Mouse (Mus musculus): Measurements from ENCODE around the gene Tspan3.

Tspan3 gene

GRCm38 (mm10) chr9:56165377-56165776, at the start of gene Tspan3:
TSS of gene Tspan3 (minus strand) at chr9:56165477.
- no peak for DNase-seq (ENCODE audit: low spot score in 2 of 2)

GRCm38 (mm10) chr9:56213451-56214291, 48.4 kb upstream of the Tspan3 start:
- DNase-seq (ENCODE audit: low spot score in 2 of 2), result peak; percentile 45 to 47

GRCm38 (mm10) chr9:56208817-56209216, 43.5 kb upstream of the Tspan3 start:
- no peak for DNase-seq (ENCODE audit: low spot score in 2 of 2)

DNA sequence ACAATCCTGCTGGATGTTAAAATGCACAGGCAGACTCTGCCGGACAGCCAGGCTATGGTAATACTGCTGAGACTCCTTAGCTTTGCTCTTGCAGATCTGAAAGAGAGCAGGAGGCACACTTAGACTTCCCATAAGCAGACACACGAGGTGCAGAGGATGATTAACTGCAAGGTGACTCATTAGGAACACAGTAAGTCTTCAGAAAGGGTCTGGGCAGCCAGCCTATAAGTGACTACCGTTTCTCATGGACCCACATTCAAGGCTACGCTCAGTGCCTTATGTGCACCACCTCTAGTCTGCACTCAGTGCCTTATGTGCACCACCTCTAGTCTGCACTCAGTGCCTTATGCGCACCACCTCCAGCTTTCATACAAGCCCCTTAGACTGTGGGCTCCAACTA, 42.2 kb upstream of the Tspan3 start:
- no peak for DNase-seq (ENCODE audit: low spot score in 2 of 2)

DNA sequence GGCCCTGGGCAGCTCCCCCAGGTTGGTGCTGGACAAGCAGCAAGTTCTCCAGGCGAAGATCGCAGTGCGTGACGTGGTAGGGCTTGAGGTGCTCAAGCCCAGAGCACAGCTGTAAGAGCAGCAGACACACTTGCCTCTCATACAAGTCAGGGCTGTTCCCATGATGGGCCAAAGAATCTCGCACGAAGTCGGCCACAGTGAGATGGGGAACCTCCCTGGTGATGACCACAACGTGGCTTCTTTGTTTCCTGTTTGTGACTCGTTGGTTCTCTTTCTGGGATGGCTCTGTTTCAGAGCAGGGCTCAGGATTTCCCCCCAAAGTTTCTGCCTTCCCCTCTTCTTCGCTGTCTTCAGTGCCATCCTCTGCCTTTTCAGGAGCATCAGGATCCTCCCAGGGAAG, 41.8 kb upstream of the Tspan3 start:
- DNase-seq (ENCODE audit: low spot score in 2 of 2), result no peak

DNA sequence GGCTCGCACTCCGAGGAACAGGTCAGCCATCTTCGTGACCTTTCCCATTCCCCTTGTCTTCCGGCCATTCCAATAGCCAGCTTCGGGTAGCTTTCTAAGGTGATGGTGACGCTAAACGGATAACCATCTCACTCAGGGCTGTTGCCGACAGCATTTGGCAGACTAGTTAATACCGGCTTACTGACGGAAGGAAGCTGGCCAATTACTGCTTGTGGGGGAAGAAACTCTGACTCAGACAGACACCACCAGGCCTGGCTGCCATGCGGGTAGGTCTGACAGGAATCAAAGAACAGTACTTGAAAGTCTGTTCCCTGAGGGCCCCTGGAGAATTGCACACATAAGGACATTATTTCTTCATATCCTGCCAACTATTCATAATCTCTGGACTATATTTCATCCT, 40.1 kb upstream of the Tspan3 start:
- no peak for DNase-seq (ENCODE audit: low spot score in 2 of 2)

GRCm38 (mm10) chr9:56204316-56204715, 39.0 kb upstream of the Tspan3 start:
- DNase-seq (ENCODE audit: low spot score in 2 of 2), result no peak

DNA sequence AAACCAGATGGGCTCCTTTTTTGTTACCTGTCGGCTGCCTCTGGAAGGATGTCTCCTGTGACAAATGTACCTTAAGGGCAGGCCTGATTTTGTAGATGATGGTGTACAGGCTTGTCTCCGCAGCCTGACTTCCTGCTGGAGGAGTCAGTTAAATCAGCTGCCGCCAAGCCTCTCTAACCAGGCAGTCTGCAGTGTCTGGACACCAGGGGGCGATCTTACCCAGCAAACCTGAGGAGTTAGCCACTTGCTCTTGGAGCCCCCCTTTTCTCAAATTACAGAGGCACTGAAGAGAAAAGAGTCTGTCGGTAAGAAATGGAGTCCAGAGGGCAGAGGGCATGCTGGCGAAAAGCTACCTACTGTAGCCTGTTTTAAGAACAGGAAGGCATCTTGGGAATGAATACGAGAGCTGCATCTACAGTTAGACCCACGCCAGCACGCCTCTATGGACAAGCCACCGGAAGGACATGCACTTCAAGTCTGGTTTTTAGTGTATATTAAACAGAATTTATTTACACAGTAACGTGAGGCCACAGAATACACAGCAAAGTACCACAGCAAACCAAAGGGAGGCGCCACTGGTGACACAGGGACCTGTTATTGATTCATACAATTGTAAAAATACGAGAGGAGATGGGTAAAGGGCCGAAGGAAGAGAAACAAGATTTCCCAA, 35.5 kb upstream of the Tspan3 start:
- peak; percentile 63 to 64 for DNase-seq (ENCODE audit: low spot score in 2 of 2)

- DNase-seq (ENCODE audit: low spot score in 2 of 2), result no peak
Measured at GRCm38 (mm10) chr9:56200200-56200599, 34.9 kb upstream of the Tspan3 start.

DNA sequence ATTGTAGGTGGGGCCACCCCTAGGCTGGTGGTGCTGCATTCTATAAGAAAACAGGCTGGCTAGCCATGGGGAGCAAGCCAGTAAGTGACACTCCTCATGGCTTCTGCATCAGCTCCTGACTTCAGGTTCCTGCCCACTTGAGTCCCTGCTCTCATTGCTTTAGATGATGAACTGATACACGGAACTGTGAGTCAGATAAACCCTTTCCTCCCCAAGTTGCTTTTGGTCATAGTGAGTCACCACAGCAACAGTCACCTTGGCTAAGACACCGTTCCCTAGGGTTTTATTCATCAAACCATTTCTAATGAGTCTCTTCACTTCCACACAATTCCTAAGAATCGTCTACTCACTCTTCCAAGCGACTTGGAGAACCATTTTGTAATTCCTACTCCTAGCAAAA, 31.6 kb upstream of the Tspan3 start:
- no peak for DNase-seq (ENCODE audit: low spot score in 2 of 2)

GRCm38 (mm10) chr9:56195193-56195592, 29.9 kb upstream of the Tspan3 start:
- DNase-seq (ENCODE audit: low spot score in 2 of 2), result no peak

GRCm38 (mm10) chr9:56191498-56192455, 26.5 kb upstream of the Tspan3 start:
- DNase-seq (ENCODE audit: low spot score in 2 of 2), result no peak

DNA sequence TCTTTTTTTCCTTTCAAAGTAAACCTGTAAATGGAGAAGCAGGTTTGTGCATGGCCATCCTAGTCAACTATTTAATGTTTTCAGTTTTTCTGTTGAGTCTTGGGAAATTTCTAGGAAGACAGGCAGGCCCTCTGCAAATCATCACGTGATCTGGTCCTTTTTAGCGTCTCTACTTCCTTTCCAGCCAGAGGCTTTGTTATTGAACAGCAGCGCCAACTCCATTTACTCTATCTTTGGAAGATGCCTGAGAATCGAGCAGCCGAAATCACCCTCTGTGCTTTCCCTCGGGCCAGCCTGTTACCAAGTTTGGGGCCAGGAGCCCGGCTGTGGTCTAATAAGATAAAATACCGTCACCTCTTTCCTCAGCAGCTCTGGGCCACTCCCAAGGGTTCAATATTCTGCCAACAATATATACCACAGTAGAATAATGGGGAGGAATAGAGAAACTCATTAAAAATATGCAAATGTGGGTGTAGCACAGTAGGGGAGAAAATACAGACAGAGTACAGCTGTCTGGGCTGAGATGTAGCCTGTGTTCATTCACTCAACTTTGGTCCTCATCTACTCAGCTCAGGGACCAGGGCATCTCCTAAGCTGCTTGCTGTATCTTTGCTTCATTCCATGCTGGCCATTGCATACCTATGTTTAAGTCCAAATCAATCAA, 15.0 kb upstream of the Tspan3 start:
- no peak for DNase-seq (ENCODE audit: low spot score in 2 of 2)

GRCm38 (mm10) chr9:56179416-56180117, 14.3 kb upstream of the Tspan3 start:
- DNase-seq (ENCODE audit: low spot score in 2 of 2), result no peak

DNA sequence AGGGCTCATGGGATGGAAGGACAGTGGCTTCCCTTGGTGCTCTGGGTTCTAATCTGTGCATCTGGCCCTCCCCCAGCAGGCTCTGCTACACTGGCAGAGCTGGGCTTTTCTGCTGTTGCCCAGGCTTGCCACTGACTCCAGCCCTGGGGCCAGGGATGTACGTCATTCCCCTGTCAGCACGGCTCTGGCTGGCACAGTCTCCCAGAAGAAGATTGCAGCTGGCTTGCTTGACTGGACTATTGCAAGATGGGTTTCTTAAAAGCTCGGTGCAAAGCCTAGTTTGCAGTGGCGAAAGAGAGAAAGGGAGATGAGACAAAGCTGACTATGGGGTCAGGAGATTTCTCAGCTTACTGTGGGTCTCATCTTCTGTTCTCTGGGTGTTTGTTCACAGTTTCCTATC, 12.1 kb upstream of the Tspan3 start:
- no peak for DNase-seq (ENCODE audit: low spot score in 2 of 2)

DNA sequence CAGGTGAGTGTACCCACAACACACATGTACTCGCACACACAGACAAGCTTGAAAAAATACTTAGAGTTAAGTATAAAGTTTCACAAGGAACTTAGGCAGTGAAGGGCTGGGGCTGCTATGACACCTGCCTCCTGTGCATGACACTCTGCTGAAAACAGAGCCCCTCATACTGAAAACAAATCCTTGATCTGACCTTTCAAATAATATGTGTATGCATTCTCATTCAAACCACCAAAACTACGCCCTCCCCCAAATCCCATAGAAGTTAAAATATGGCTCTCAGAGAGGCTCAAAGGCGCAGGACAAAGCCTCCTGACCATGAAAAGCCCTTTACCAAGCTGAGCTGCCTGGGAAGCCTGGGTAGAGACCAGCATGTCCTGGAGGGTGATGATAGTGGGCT, 10.0 kb upstream of the Tspan3 start:
- DNase-seq (ENCODE audit: low spot score in 2 of 2), result no peak

GRCm38 (mm10) chr9:56167690-56168089, 2.4 kb upstream of the Tspan3 start:
- DNase-seq (ENCODE audit: low spot score in 2 of 2), result no peak

DNA sequence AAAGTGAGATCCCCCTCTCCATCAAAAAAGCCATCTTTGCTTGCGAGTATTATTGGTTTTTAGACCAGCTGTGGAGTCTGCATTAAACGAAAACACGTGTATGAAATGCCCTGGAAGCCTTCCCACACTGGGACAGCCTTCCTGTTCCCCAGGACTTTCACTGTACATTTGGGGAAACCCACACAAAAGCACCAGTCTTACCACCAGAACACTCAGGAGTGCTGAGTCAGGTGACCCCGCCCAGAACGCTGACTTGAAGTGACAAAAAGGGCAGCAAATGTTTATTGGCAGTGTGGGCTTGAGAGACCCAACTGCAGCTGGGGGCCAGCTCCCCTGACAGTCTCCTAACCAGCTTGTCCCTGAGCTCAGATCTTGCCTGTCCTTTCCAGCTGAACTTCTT, 884 bp upstream of the Tspan3 start:
- no peak for DNase-seq (ENCODE audit: low spot score in 2 of 2)

DNA sequence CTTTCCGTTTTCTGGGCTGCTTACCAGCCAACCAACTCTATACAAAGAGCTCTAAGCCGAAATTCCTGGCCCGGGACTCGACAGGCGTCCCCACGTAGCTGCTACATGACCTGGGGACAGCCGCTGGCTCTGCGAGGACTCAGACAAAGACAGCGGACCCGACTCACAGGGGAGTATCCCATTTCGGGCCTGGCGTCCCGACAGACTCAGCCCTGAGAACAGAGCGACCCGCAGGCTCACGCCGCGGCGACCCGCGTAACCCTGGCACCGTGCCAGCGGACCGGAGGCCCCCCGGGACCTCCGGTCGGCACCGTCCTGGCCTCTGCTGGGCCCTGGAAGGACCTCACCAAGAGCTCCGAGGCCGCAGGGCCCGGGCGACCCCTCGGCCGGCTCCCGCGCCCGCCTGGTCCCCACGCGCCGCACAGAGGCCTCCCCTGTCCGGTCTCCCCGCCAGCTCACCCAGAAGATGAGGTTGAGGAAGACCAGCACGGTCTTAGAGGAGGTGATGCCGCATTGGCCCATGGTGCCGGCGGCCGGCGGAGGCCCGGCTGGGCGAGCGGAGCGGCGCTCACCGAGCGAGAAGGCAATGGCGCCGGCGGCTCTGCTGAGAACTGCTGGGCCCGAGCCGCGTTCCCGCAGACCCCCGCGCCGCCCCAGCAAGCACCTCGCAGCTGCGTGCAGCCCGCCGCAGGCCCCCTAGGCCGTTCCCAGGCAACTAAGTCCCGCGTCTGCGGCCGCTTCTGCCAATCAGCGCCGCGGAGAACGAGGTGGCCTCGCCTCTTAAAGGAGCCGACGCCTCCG, 4.7 kb downstream of the Tspan3 start:
- peak; percentile 91 to 94 for DNase-seq (ENCODE audit: low spot score in 2 of 2)

DNA sequence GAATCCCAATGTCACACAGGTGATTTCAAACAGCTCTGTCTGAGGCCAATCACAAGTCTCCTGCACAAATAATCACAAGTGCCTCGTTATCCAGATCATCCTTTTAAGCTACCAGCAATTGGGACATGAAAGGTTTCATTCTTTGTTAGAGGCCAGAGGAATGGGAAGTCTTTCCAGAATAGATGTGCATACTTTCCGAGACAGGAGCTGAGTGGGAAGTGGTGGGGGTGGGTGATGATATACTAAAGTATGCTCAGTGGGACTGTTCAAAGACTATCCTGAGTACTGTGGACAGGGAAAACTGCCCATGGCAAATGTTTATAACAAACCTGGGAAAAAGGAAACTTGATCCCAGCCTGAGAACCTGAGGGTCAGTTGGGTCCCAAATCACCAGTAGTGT, 5.8 kb downstream of the Tspan3 start:
- DNase-seq (ENCODE audit: low spot score in 2 of 2), result no peak
